ENCODE assay signal across 12 mouse cellular contexts in the genomic region with DNA sequence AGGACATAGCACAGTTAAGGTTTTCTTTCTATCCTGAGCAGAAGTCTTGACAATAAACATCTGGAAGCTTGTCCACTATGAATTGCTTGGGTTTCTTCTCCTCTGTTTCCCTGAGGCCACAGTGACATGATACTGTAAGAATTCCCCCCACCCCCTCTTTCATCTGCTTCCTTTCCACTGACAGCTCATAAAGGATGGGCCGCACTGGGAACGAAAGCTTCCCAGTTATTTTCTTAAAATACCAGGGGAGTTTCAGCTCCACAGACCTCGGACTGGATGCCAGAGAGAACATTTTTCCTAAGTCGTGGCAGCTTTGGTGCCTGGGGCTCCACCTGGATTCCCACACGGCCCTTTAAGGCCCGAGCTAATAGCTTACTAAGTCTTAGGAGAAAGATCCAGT. TPM values are rescaled to one million over a fixed set of nuclear protein-coding genes. Genes with fewer than 3 reads are reported as not detected.
DNase-seq lines count a peak whose midpoint lies in the region; ATAC-seq lines count a peak whose summit lies in the region.
"Had no signal": no experiment of that assay in that cellular context is flagged by ENCODE, and none has a peak within 500 bp of the region (broad histone marks: within the 10 kb centered on the region; RNA-seq: fewer than 3 reads in every experiment).

No protein-coding gene starts in this region.

- 24% methylated on average over 6 of the region's 6 CpGs for WGBS in heart, embryonic 11.5 days (ENCODE audit: insufficient replicate concordance)
- WGBS in limb, embryonic 15.5 days, result 13% methylated on average over 6 of the region's 6 CpGs

- H3K9me3 ChIP-seq in heart, embryonic 11.5 days (replicated peaks; ENCODE audit: control insufficient read depth, low read length), result no peaks in the 10 kb centered on the region
- no peaks in the 10 kb centered on the region for H3K9me3 ChIP-seq in limb, embryonic 15.5 days
- H3K9me3 ChIP-seq: liver, embryonic 13.5 days; midbrain, embryonic 15.5 days had no signal

- DNase-seq in heart, postnatal 4 days, result no peak
- peak; percentile 12 for DNase-seq in urinary bladder, postnatal 14 days (ENCODE audit: low spot score)
- no peak for DNase-seq in urinary bladder, adult 18-20 months (ENCODE audit: low spot score in 2 of 2)
- peak; percentile 49 for DNase-seq in yolk sac, embryonic 10.5 days (ENCODE audit: low spot score)
- DNase-seq in adrenal gland, postnatal 25 days, result no peak
- DNase-seq: adrenal gland, adult 8-10 months; gastrocnemius, adult 2 months; liver, embryonic 13.5 days had no signal

- peak overlapping the region; percentile 7; the same call in 1 of the 2 replicates for H3K27ac ChIP-seq in heart, embryonic 11.5 days (ENCODE audit: low read depth, low read length)
- peak overlapping the region; percentile 51 for H3K27ac ChIP-seq in limb, embryonic 15.5 days
- H3K27ac ChIP-seq: gastrocnemius, adult 2 months; liver, embryonic 13.5 days; midbrain, embryonic 15.5 days had no signal

- H3K9ac ChIP-seq in heart, embryonic 11.5 days (ENCODE audit: low read depth, low read length), result no peak overlapping the region
- H3K9ac ChIP-seq in limb, embryonic 15.5 days, result no peak overlapping the region
- H3K9ac ChIP-seq: liver, embryonic 13.5 days; midbrain, embryonic 15.5 days had no signal

- no peak overlapping the region for H3K4me3 ChIP-seq in heart, embryonic 11.5 days (ENCODE audit: low read depth, low read length)
- no peak overlapping the region for H3K4me3 ChIP-seq in limb, embryonic 15.5 days
- H3K4me3 ChIP-seq: gastrocnemius, adult 2 months; liver, embryonic 13.5 days; midbrain, embryonic 15.5 days had no signal

- no peaks in the 10 kb centered on the region for H3K27me3 ChIP-seq in heart, embryonic 11.5 days (ENCODE audit: control insufficient read depth, insufficient read depth, low read length)
- no peaks in the 10 kb centered on the region for H3K27me3 ChIP-seq in limb, embryonic 15.5 days
- H3K27me3 ChIP-seq: liver, embryonic 13.5 days; midbrain, embryonic 15.5 days had no signal

- peaks cover 6% of the 10 kb centered on the region; the same call in 1 of the 2 replicates for H3K4me1 ChIP-seq in heart, embryonic 11.5 days (ENCODE audit: control insufficient read depth, insufficient read depth, low read length)
- peaks cover 15% of the 10 kb centered on the region for H3K4me1 ChIP-seq in limb, embryonic 15.5 days
- H3K4me1 ChIP-seq: liver, embryonic 13.5 days had no signal

- H3K36me3 ChIP-seq in heart, embryonic 11.5 days (ENCODE audit: control insufficient read depth, insufficient read depth, low read length), result no peaks in the 10 kb centered on the region
- no peaks in the 10 kb centered on the region for H3K36me3 ChIP-seq in limb, embryonic 15.5 days
- H3K36me3 ChIP-seq: liver, embryonic 13.5 days; midbrain, embryonic 15.5 days had no signal

- H3K4me2 ChIP-seq in heart, embryonic 11.5 days, result no peak overlapping the region
- no peak overlapping the region for H3K4me2 ChIP-seq in limb, embryonic 15.5 days
- H3K4me2 ChIP-seq: liver, embryonic 13.5 days; midbrain, embryonic 15.5 days had no signal

- no peak; the same call in 1 of the 2 replicates for ATAC-seq in heart, embryonic 11.5 days (replicated peaks; ENCODE audit: insufficient number of reproducible peaks, low FRiP score, low TSS enrichment)
- ATAC-seq in limb, embryonic 15.5 days (ENCODE audit: insufficient number of reproducible peaks, low FRiP score, low TSS enrichment, low read depth), result no peak
- no peak for ATAC-seq in frontal cortex, adult (ENCODE audit: low TSS enrichment)
- ATAC-seq: midbrain, embryonic 15.5 days had no signal

RNA-seq across cellular contexts. Expression of a gene that starts 22.2 kb away (rescaled TPM):
- 11.6 and 14.4 TPM in 2 replicates for polyA plus RNA-seq in heart, embryonic 11.5 days (2014; fragmentation: Nextera tagmentation; extraction: Ambion mirVana)
- 1 to 10 TPM; 8.6 to 9.2 TPM for total RNA-seq in heart, postnatal 4 days (2021)
- polyA plus RNA-seq in limb, embryonic 15.5 days (2015; fragmentation: Nextera tagmentation; extraction: Ambion mirVana), result 16.4 and 17.6 TPM in 2 replicates
- 16.8 and 18.0 TPM in 2 replicates for total RNA-seq in adrenal gland, postnatal 25 days (2021)

Comparison
In these comparisons a context has a peak if more than half of its experiments do, and no peak if none do; other contexts are left out.
1. DNase-seq: peak in urinary bladder, postnatal 14 days (single experiment) and yolk sac, embryonic 10.5 days (single experiment); none in heart, postnatal 4 days (single experiment), urinary bladder, adult 18-20 months (0 of 2) and adrenal gland, postnatal 25 days (single experiment).